Mouse (Mus musculus): Measurements from ENCODE around the gene Pcbp3. TPM values are rescaled to one million over a fixed set of nuclear protein-coding genes. Genes with fewer than 3 reads are reported as not detected.

Pcbp3 gene
- total and polyA plus RNA-seq, 2 experiments = 0.37 to 0.55 TPM

- H3K27me3 ChIP-seq (ENCODE audit: control insufficient read depth, insufficient read depth, low read length) = no peaks in the 10 kb centered on the region
- 91% methylated on average over 3 of the region's 3 CpGs for WGBS
- H3K4me3 ChIP-seq (ENCODE audit: insufficient read depth, low read depth, low read length) = no peak overlapping the region
- DNase-seq (ENCODE audit: extremely low read depth, low read depth, low spot score) = no peak
- H3K4me1 ChIP-seq (ENCODE audit: control insufficient read depth, insufficient read depth, low read length) = no peaks in the 10 kb centered on the region
- no peak overlapping the region for H3K27ac ChIP-seq (replicated peaks; ENCODE audit: insufficient read depth, low read depth, low read length)
- H3K9ac ChIP-seq (ENCODE audit: low read depth, low read length) = no peak overlapping the region
- H3K36me3 ChIP-seq (ENCODE audit: control insufficient read depth, insufficient read depth, low read length) = no peaks in the 10 kb centered on the region
- no peak for TF ChIP-seq CTCF (IDR thresholded peaks at IDR 0.05; ENCODE audit: low read depth, low read length)
- no peak for TF ChIP-seq POLR2A (IDR thresholded peaks at IDR 0.05; ENCODE audit: extremely low read depth, insufficient read depth, low read length)
- H3K79me2 ChIP-seq (ENCODE audit: control insufficient read depth, insufficient read depth, low read length) = no peaks in the 10 kb centered on the region
These were observed 119.6 kb downstream of the Pcbp3 start for GRCm38 (mm10) chr10:76842087-76842486.

GRCm38 (mm10) chr10:76841220-76841619 is 120.5 kb downstream of the Pcbp3 start:
- DNase-seq (ENCODE audit: extremely low read depth, low read depth, low spot score) = no peak
- TF ChIP-seq CTCF (IDR thresholded peaks at IDR 0.05; ENCODE audit: low read depth, low read length) (no peak), POLR2A (IDR thresholded peaks at IDR 0.05; ENCODE audit: extremely low read depth, insufficient read depth, low read length) (no peak)
- H3K4me1 ChIP-seq (ENCODE audit: control insufficient read depth, insufficient read depth, low read length) = no peaks in the 10 kb centered on the region
- H3K36me3 ChIP-seq (ENCODE audit: control insufficient read depth, insufficient read depth, low read length) = no peaks in the 10 kb centered on the region
- H3K27me3 ChIP-seq (ENCODE audit: control insufficient read depth, insufficient read depth, low read length) = no peaks in the 10 kb centered on the region
- no peaks in the 10 kb centered on the region for H3K79me2 ChIP-seq (ENCODE audit: control insufficient read depth, insufficient read depth, low read length)
- WGBS = 64% methylated on average over 1 of the region's 1 CpGs
- no peak overlapping the region for H3K9ac ChIP-seq (ENCODE audit: low read depth, low read length)
- no peak overlapping the region for H3K4me3 ChIP-seq (ENCODE audit: insufficient read depth, low read depth, low read length)
- H3K27ac ChIP-seq (replicated peaks; ENCODE audit: insufficient read depth, low read depth, low read length) = no peak overlapping the region

GRCm38 (mm10) chr10:76840566-76840965 is 121.1 kb downstream of the Pcbp3 start:
- Histone ChIP-seq H3K79me2 (ENCODE audit: control insufficient read depth, insufficient read depth, low read length) (no peaks in the 10 kb centered on the region), H3K9ac (ENCODE audit: low read depth, low read length) (no peak overlapping the region), H3K36me3 (ENCODE audit: control insufficient read depth, insufficient read depth, low read length) (no peaks in the 10 kb centered on the region), H3K27me3 (ENCODE audit: control insufficient read depth, insufficient read depth, low read length) (no peaks in the 10 kb centered on the region), H3K27ac (replicated peaks; ENCODE audit: insufficient read depth, low read depth, low read length) (no peak overlapping the region), H3K4me3 (ENCODE audit: insufficient read depth, low read depth, low read length) (no peak overlapping the region), H3K4me1 (ENCODE audit: control insufficient read depth, insufficient read depth, low read length) (no peaks in the 10 kb centered on the region)
- DNase-seq (ENCODE audit: extremely low read depth, low read depth, low spot score) = no peak
- 78% methylated on average over 5 of the region's 5 CpGs for WGBS
- no peak for TF ChIP-seq CTCF (IDR thresholded peaks at IDR 0.05; ENCODE audit: low read depth, low read length)
- no peak for TF ChIP-seq POLR2A (IDR thresholded peaks at IDR 0.05; ENCODE audit: extremely low read depth, insufficient read depth, low read length)

- Histone ChIP-seq H3K9ac (ENCODE audit: low read depth, low read length) (no peak overlapping the region), H3K4me3 (ENCODE audit: insufficient read depth, low read depth, low read length) (no peak overlapping the region), H3K36me3 (ENCODE audit: control insufficient read depth, insufficient read depth, low read length) (no peaks in the 10 kb centered on the region), H3K4me1 (ENCODE audit: control insufficient read depth, insufficient read depth, low read length) (no peaks in the 10 kb centered on the region), H3K27ac (replicated peaks; ENCODE audit: insufficient read depth, low read depth, low read length) (no peak overlapping the region), H3K27me3 (ENCODE audit: control insufficient read depth, insufficient read depth, low read length) (no peaks in the 10 kb centered on the region), H3K79me2 (ENCODE audit: control insufficient read depth, insufficient read depth, low read length) (no peaks in the 10 kb centered on the region)
- TF ChIP-seq POLR2A (IDR thresholded peaks at IDR 0.05; ENCODE audit: extremely low read depth, insufficient read depth, low read length) (no peak), CTCF (IDR thresholded peaks at IDR 0.05; ENCODE audit: low read depth, low read length) (peak; percentile 99)
- 59% methylated on average over 14 of the region's 14 CpGs for WGBS
- peak; percentile 51 for DNase-seq (ENCODE audit: extremely low read depth, low read depth, low spot score)
These were observed 126.0 kb downstream of the Pcbp3 start for GRCm38 (mm10) chr10:76835497-76836357.

- Histone ChIP-seq H3K27ac (replicated peaks; ENCODE audit: insufficient read depth, low read depth, low read length) (no peak overlapping the region), H3K9ac (ENCODE audit: low read depth, low read length) (no peak overlapping the region), H3K36me3 (ENCODE audit: control insufficient read depth, insufficient read depth, low read length) (no peaks in the 10 kb centered on the region), H3K79me2 (ENCODE audit: control insufficient read depth, insufficient read depth, low read length) (no peaks in the 10 kb centered on the region), H3K27me3 (ENCODE audit: control insufficient read depth, insufficient read depth, low read length) (no peaks in the 10 kb centered on the region), H3K4me3 (ENCODE audit: insufficient read depth, low read depth, low read length) (no peak overlapping the region), H3K4me1 (ENCODE audit: control insufficient read depth, insufficient read depth, low read length) (no peaks in the 10 kb centered on the region)
- WGBS = 85% methylated on average over 1 of the region's 1 CpGs
- DNase-seq (ENCODE audit: extremely low read depth, low read depth, low spot score) = no peak
- no peak for TF ChIP-seq POLR2A (IDR thresholded peaks at IDR 0.05; ENCODE audit: extremely low read depth, insufficient read depth, low read length)
- TF ChIP-seq CTCF (IDR thresholded peaks at IDR 0.05; ENCODE audit: low read depth, low read length) = no peak
These were observed 128.8 kb downstream of the Pcbp3 start for GRCm38 (mm10) chr10:76832841-76833240.

- Histone ChIP-seq H3K4me1 (ENCODE audit: control insufficient read depth, insufficient read depth, low read length) (no peaks in the 10 kb centered on the region), H3K27me3 (ENCODE audit: control insufficient read depth, insufficient read depth, low read length) (no peaks in the 10 kb centered on the region), H3K27ac (replicated peaks; ENCODE audit: insufficient read depth, low read depth, low read length) (no peak overlapping the region), H3K79me2 (ENCODE audit: control insufficient read depth, insufficient read depth, low read length) (no peaks in the 10 kb centered on the region), H3K4me3 (ENCODE audit: insufficient read depth, low read depth, low read length) (no peak overlapping the region), H3K36me3 (ENCODE audit: control insufficient read depth, insufficient read depth, low read length) (no peaks in the 10 kb centered on the region), H3K9ac (ENCODE audit: low read depth, low read length) (no peak overlapping the region)
- no peak for TF ChIP-seq CTCF (IDR thresholded peaks at IDR 0.05; ENCODE audit: low read depth, low read length)
- TF ChIP-seq POLR2A (IDR thresholded peaks at IDR 0.05; ENCODE audit: extremely low read depth, insufficient read depth, low read length) = no peak
- 90% methylated on average over 2 of the region's 2 CpGs for WGBS
- DNase-seq (ENCODE audit: extremely low read depth, low read depth, low spot score) = no peak
These were observed 129.8 kb downstream of the Pcbp3 start for GRCm38 (mm10) chr10:76831915-76832314.
